Mouse (Mus musculus): ENCODE results near the gene Vstm5.
"Not testable (repeated sequence)": the region's sequence is repeated elsewhere in the genome, so short reads cannot be mapped to it uniquely, and the experiment has no call there.

Vstm5 gene

GRCm38 (mm10) chr9:15261980-15262379 is 23.1 kb downstream of the Vstm5 start:
- DNase-seq (ENCODE audit: extremely low spot score, low read depth, low spot score): no peak

- no peak for DNase-seq (ENCODE audit: extremely low spot score, low read depth, low spot score)
Observed at GRCm38 (mm10) chr9:15263487-15263886, 24.6 kb downstream of the Vstm5 start.

DNA sequence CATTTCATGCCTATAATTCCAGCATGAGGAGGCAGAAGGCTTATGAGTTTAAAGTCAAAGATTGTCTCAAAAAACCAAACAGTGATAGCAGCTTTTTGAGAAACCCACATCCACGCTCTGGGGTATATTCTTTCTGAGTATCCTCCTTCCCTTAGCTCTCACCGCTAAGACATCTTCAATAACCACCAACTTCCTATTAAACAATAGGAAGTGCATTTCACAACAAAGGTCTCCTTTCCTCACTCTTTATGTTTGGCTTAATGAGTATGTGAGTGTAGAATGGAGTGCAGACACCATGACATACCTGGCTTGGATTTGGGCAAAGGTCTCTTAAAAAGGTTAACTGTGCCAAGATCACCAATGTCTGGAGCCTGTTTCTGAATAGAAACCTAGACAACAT is 35.1 kb downstream of the Vstm5 start:
- no peak for DNase-seq (ENCODE audit: extremely low spot score, low read depth, low spot score)

GRCm38 (mm10) chr9:15276855-15277254 is 38.0 kb downstream of the Vstm5 start:
- DNase-seq (ENCODE audit: extremely low spot score, low read depth, low spot score): no peak

DNA sequence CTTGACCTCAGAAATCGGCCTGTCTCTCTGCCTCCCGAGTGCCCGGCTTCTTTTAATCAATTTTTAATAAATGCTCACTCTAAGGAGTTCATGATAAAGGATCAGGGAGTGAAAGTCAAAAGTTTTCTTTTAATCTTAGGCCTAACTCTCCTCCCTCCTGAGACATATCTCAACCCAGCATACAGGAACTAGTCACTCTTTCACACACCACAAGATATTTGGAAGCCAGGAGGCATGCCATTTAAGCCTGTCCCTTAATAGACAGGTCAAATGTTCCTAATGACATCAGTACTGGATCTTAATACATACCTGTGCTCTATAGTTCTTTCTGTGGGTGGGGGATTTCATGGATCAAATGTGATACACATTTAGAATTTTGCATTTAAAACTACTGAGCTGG is 39.5 kb downstream of the Vstm5 start:
- DNase-seq (ENCODE audit: extremely low spot score, low read depth, low spot score): no peak

DNA sequence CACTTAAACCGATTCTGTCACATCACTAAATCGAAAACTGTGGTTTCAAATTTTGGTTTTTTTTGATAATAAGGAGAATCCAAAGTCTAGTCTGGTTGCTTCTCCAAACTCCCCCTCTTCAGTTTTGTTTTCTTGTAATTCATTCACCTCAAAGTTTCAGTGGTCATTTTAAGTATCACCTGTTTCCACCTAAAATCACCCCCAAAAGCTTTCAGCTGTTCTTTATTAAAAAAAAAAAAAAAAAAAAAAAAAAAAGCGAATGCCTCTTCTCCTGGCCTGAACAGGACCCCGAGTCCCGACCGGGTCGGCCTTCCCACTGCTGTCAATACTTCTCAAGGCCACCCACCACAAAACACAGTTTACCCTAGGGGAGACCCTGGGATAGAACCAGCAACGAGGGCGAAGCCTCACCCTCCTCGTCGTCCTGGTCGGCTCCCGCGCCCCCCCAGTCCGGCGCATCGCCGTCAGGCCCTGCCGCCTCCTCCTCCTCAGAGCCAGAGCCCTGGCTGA is 40.3 kb downstream of the Vstm5 start:
- DNase-seq (ENCODE audit: extremely low spot score, low read depth, low spot score): no peak

DNA sequence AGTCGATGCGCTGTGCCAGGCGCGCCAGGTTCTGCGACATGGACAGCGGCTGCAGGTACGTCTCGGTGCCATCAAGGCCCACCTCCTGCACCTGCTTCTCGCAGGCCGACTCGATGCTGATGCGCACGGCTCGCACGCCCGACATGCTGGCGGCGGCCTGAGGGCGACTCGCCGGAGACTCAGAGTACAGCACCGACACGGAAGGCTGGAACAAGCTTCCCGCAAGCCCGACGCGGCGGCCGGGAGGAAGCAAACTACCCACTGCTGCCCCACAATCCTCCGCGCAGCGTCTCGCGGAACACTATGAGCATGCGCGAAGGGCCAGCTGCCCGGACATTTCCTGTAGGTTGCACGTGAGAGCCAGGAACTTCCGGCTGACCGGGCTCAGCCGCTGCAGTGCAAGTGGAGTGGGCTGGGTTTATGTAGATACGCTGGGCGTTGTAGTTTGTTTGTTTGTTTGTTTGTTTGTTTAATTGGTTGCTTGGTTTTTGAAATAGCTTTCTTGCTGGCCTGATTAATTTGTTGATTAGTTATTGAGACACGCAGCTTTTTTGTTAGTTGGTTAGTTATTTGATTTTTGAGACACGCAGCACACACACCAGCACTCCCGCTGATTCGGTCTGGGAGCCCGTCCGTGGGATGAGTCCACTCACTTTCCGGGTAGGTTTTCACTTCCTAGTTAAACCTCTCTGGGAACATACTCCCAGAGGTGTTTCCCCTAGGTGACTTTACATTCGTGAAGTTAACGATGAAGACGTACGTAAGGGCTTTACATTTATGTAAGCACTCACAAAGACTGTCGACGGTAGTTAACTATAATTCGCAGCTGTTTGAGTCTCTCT is 41.0 kb downstream of the Vstm5 start, which contains the start of gene Med17:
Gene Med17, minus strand, starts transcription at position 283 of the 842 bp plus-strand sequence.
- DNase-seq (ENCODE audit: extremely low spot score, low read depth, low spot score): peak; percentile 81

DNA sequence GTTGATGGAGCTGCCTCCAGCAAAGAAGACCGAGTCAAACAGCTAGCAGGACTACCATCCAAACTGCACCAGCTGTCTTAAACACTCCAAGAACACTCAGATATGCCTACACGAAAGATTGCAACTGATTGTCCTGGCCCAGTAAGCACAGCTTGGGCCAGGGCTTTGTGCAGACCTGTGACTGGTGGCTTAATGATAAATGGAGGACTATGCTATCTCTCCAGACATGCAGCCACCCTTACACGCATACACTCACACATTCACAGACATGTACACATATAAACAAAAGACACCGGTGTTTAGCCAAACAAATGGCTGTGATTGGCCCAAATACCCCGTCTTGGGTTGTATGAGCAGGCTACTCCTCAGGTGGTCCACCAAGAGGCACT is 41.6 kb downstream of the Vstm5 start:
- no peak for DNase-seq (ENCODE audit: extremely low spot score, low read depth, low spot score)

DNA sequence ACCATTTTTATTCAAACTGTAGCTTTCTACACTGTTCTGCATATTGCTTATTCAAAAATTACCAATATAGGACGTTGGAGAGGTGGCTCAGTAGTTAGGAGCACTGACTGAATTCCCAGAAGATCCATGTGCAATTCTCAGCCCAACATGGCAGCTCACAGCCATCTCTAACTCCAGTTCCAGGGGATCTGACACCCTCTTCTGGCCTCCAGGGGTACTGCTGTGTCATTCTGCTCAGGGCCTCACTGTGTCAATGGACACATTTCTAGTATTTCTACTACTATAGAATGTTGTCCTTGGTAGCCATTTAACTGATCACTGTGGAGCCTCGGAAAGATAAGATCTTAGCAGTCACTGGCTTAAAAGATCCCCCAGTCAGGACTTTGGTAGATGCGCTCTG is 46.6 kb downstream of the Vstm5 start:
- no peak for DNase-seq (ENCODE audit: extremely low spot score, low read depth, low spot score)

DNA sequence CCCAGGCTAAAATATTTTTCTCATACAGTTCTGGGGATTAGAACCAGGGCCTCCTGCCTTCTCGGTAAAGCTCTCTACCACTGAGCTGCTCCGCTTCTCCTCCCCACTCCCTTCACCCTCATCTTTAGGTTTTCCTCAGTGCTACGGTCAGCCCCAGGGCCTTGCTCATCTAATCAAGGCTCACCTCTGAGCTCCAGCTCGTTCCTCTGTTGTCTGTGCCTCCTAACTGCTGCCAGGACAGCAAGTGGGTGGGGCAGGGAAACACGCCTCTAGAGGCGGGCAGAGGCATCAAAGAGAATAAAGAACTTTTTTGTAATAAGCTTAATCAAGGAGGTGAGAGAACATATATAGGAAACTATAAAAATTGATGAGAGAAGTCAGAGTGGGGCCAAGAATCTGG is 49.0 kb downstream of the Vstm5 start:
- no peak for DNase-seq (ENCODE audit: extremely low spot score, low read depth, low spot score)

DNA sequence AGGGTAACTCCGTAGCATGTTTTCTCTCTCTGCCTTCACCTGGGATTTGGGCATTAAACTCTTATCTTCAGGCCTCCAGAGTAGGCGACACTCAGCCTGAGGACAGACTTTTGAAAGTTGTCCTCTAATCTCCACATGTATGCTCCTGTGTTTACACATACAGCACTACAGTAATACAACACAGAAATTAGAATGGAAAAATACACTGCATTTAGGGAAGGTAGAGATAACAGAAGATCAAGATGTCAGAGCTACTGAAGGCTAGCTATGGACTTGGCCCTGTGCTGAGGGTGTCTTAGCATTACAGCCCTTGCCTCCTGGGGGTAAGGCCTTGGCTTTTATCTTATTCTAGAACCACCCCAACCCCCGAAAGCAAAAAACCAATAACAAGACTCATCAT is 49.6 kb downstream of the Vstm5 start:
- no peak for DNase-seq (ENCODE audit: extremely low spot score, low read depth, low spot score)

DNA sequence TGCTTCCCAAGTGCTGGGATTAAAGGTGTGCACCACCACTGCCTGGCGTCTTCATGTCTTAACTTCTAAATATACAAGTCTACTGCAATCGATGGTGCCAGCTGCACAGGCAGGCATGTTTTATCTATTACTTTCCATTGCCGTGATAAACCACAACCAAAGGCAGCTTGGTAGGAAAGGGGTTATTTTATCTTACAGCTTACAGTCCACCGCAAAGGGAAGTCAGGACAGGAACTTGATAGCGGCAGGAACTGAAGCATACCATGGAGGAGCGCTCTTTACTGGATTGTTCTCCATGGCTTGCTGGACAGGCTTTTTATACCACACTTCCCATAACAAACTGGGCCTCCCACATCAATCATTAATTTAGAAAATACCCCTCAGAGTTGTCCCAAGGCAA is 50.4 kb downstream of the Vstm5 start:
- DNase-seq (ENCODE audit: extremely low spot score, low read depth, low spot score): no peak

DNA sequence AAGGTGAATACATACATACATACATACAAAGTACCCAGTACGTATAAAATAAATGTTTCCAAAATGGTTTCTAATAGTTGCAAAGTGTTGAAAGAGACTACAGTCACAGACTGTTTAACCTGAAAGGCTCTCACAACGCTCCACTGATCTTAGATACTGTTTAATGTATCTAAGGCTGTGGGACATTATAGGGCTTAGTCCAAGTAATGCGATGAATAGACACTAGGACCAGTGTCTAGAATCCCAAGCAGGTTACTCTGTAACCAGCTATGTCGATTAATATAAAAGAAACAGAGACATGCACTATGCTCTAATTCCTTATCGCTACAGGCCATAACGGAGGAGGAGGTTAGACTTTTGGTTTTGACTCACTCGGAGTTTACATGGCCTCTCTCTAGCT is 58.3 kb downstream of the Vstm5 start:
- no peak for DNase-seq (ENCODE audit: extremely low spot score, low read depth, low spot score)

DNA sequence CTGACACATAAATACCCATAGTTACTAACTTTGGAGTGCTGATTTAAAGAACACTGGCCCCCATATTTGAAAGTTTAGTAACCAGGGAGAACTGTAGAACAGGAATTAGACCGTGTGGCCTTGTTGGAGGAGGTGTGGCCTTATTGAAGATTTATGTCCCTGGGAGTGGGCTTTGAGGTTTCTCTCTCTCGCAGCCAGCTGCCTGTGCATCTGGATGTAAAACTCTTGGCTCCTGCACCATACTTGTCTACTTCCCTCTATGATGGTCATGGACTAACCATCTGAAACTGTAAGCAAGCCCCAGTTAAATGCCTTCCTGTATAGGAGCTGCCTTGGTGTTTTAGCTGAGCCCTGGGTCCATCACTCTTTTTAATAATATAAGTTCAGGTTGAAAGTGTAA is 59.6 kb downstream of the Vstm5 start:
- DNase-seq (ENCODE audit: extremely low spot score, low read depth, low spot score): no peak

DNA sequence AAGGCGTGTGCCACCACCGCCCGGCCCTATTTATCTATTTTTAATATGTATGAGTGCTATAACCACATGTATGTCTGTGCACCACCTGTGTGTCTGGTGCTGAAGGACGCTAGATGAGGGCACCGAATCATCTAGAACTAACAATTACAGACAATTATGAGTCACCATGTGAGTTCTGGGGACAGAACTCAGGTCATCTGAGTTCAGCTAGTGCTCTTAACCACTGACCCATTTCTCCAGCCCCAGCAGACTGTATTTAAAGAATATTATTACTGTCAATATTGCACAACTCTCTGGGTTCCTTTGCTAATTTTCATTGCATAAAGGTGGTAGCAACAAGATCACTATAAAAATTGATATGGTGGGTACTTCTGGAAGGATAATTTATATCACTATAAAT is 61.2 kb downstream of the Vstm5 start:
- no peak for DNase-seq (ENCODE audit: extremely low spot score, low read depth, low spot score)

DNA sequence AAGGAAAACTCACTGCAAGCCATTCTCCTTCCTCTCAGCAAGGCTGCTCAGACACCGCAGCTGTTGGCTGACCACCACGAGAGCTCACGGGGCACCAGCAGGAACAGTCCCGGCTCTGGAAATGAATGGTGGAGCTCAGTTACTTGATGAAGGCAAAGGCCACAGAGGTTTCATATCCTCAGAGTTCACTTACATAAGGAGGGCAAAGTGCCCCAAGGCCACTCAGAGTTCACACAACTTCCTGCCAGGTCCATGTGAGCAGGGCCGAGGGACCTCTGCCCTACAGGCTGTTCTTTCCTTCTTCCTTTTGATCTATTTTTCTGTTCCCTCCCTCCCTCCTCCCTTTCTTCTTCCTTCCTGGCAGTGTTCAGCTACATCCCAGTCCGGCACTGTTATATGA is 62.6 kb downstream of the Vstm5 start:
- no peak for DNase-seq (ENCODE audit: extremely low spot score, low read depth, low spot score)

- not testable (repeated sequence) for DNase-seq (ENCODE audit: extremely low spot score, low read depth, low spot score)
Observed at GRCm38 (mm10) chr9:15302006-15302405, 63.2 kb downstream of the Vstm5 start.

GRCm38 (mm10) chr9:15302881-15303280 is 64.0 kb downstream of the Vstm5 start:
- no peak for DNase-seq (ENCODE audit: extremely low spot score, low read depth, low spot score)

GRCm38 (mm10) chr9:15305503-15306397 is 66.9 kb downstream of the Vstm5 start, which contains the start of gene Taf1d:
TSS of gene Taf1d (plus strand) at chr9:15306214.
- DNase-seq (ENCODE audit: extremely low spot score, low read depth, low spot score): peak; percentile 75

- DNase-seq (ENCODE audit: extremely low spot score, low read depth, low spot score): no peak
Observed at GRCm38 (mm10) chr9:15306398-15307119, 67.7 kb downstream of the Vstm5 start, which contains the start of gene 4931406C07Rik. TSS of gene 4931406C07Rik (minus strand) at chr9:15306448.

GRCm38 (mm10) chr9:15307257-15307656 is 68.4 kb downstream of the Vstm5 start:
- DNase-seq (ENCODE audit: extremely low spot score, low read depth, low spot score): no peak

Data from hindlimb bud, embryonic 11.5 days (tissue).